Mouse (Mus musculus) midbrain, embryonic 13.5 days (tissue): ENCODE data around the gene Asnsd1. TPM values are rescaled to one million over a fixed set of nuclear protein-coding genes. Genes with fewer than 3 reads are reported as not detected.
A peak's percentile ranks its signal among the peaks of the same experiment; 100 is the strongest.

ENCODE experiments used
- ATAC-seq: fragments of 200-750 bp; cut with Nextera tagmentation; 2 replicates; pipeline ENCODE4 v1.8.0; 2017; ENCODE audit warnings: mild to moderate bottlenecking, moderate TSS enrichment, moderate library complexity
- H3K27ac ChIP-seq: fragments of 300-500 bp; sonication (generic); 2 replicates; pipeline ENCODE4 v1.5.1; 2015; ENCODE audit warnings: inconsistent platforms, mild to moderate bottlenecking, moderate library complexity
- H3K27me3 ChIP-seq: fragments of 300-500 bp; sonication (generic); 2 replicates; pipeline ENCODE4 v1.6.1; 2015; ENCODE audit warnings: mild to moderate bottlenecking, inconsistent platforms
- H3K36me3 ChIP-seq: fragments of 300-500 bp; sonication (generic); 2 replicates; pipeline ENCODE4 v1.6.1; 2015; ENCODE audit warnings: mild to moderate bottlenecking, inconsistent platforms
- H3K4me1 ChIP-seq: fragments of 300-500 bp; sonication (generic); replicated peaks from 2 replicates; pipeline ENCODE4 v1.6.1; 2015; ENCODE audit warnings: inconsistent platforms
- H3K4me2 ChIP-seq: fragments of 300-500 bp; sonication (generic); replicated peaks from 2 replicates; pipeline ENCODE4 v1.6.1; 2015; ENCODE audit warnings: moderate library complexity, mild to moderate bottlenecking, inconsistent platforms
- H3K4me3 ChIP-seq: fragments of 300-500 bp; sonication (generic); replicated peaks from 2 replicates; pipeline ENCODE4 v1.5.1; 2015; ENCODE audit warnings: mild to moderate bottlenecking, inconsistent platforms
- H3K9ac ChIP-seq: fragments of 300-500 bp; sonication (generic); replicated peaks from 2 replicates; pipeline ENCODE4 v1.6.1; 2015; ENCODE audit warnings: mild to moderate bottlenecking, inconsistent platforms
- H3K9me3 ChIP-seq: fragments of 300-500 bp; sonication (generic); 2 replicates; pipeline ENCODE4 v1.6.1; 2016; ENCODE audit warnings: mild to moderate bottlenecking, inconsistent platforms
- WGBS: fragments of 180-500 bp; shearing (Covaris S2); methylation state at CpG from one replicate; pipeline ENCODE4 v1.1.7; 2015; 5-methylcytosine and 5-hydroxymethylcytosine counted together
- polyA plus RNA-seq: library from polyadenylated mRNA; unstranded; fragments of >200 nt; fragmentation: Nextera tagmentation; extraction: Ambion mirVana; gene quantifications from 2 replicates; pipeline ENCODE4 v1.2.1, GENCODE M21; 2015

Asnsd1 gene
- polyA plus RNA-seq, 1 experiment from 2014 or later = 67.9 TPM

DNA sequence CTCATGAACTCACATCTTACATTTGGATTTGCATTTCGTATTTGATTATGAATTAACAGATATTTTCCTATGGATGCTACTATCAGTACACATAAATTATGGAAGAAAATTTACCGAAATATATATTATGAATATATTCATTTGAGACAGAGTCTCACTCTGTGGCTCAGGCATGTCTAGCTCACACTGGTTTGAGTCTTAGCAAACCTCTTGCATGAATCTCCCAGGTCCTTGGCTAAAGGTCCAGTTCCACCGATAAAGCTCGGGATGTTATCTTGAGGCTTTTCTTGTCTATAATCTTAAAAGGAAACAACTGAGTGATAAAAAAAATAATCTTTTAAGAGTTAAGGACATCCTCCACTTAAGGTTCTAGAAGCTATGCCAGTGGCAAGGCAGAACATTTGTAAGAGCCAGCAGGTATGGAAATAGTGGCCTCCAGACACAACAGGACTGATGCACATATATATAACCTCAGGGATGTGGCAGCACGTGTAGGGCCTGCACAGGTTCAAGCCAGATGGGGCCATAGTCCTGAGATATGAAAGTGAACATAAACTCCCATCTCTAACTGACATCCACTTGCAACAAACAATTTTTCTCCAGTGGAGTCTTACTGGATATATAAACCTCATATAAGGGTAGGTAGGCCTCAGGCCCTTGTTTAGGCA lies 27.6 kb downstream of the Asnsd1 start:
- Histone ChIP-seq H3K9me3 (no peaks in the 10 kb centered on the region), H3K27me3 (no peaks in the 10 kb centered on the region), H3K9ac (no peak overlapping the region), H3K27ac (no peak overlapping the region), H3K4me3 (no peak overlapping the region), H3K4me1 (no peaks in the 10 kb centered on the region), H3K36me3 (peaks cover 15% of the 10 kb centered on the region), H3K4me2 (no peak overlapping the region)
- ATAC-seq = no peak
- 97% methylated on average over 5 of the region's 5 CpGs for WGBS

DNA sequence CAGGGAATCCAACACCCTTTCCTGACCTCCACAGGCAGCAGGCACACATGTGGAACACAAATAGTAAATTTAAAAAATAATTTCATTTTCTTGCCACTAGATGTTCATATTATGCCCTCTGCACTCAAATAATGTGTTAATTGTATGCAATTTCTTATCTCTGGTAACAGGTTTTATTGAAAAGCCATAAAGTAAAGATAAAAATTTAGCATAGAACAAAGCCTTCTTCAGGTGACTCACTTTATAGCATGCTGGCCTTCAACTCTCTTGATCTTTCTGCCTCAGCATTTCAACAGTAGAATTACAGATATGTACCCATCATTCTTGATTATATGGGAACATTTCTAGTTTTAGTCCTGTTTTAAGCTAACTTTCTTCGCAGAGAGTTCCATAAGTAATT lies 28.3 kb downstream of the Asnsd1 start:
- peaks cover 16% of the 10 kb centered on the region for H3K36me3 ChIP-seq
- H3K27me3 ChIP-seq = no peaks in the 10 kb centered on the region
- H3K27ac ChIP-seq = no peak overlapping the region
- H3K9me3 ChIP-seq = no peaks in the 10 kb centered on the region
- H3K4me1 ChIP-seq = no peaks in the 10 kb centered on the region
- WGBS = 100% methylated on average over 1 of the region's 1 CpGs
- H3K4me3 ChIP-seq = no peak overlapping the region
- H3K4me2 ChIP-seq = no peak overlapping the region
- H3K9ac ChIP-seq = no peak overlapping the region
- ATAC-seq = no peak

DNA sequence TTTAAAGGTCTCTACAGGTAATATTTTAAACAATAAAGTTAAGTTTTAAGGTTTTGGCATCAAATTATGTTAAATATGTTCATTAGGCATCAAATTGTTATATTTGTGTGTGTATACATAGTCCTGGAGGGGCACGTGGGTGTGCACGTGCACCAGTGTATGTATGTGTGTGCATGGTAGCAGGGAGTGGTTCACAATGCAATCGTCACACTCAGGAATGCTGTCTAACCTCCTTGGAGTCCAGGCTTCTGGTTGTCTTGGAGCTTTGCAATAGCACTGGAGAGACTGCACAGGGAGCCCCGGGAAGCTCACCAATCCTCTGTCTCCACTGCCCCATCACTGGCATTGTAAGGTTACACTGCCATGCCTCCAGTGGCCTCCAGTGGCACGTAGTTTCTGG lies 29.3 kb downstream of the Asnsd1 start:
- no peak overlapping the region for H3K27ac ChIP-seq
- H3K4me1 ChIP-seq = no peaks in the 10 kb centered on the region
- peaks cover 20% of the 10 kb centered on the region for H3K36me3 ChIP-seq
- H3K4me3 ChIP-seq = no peak overlapping the region
- H3K9ac ChIP-seq = no peak overlapping the region
- 94% methylated on average over 5 of the region's 5 CpGs for WGBS
- no peak for ATAC-seq
- no peaks in the 10 kb centered on the region for H3K9me3 ChIP-seq
- no peaks in the 10 kb centered on the region for H3K27me3 ChIP-seq
- no peak overlapping the region for H3K4me2 ChIP-seq

DNA sequence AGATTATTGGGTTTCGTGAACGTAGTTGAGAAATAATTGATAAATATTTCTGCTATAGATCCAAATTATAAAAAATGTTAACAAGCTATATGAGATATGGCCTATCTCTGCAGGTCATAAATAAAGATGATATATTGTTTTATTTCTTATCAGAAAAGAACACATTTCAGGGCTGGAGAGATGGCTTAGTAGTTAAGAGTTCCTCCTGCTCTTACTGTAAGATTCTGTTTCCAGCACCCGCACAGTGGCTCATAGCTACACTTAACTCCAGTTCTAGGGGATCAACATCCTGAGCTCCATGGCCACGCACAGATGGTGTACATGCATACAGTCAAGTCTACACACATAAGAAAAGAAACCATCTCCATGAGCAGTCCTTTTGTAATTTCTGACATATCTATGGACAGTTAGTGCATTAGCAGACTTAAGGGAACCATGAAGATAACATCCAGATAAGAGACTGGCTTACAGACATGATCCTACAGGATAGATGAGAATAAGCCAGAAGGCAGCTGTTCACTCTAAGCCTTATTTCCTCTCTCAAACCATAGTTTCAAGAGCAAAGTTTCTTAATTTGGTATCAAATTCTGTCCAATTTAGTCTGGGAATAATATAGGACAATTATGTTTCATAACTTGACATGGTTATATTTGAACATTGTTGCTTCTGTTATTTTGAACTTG lies 30.7 kb downstream of the Asnsd1 start:
- Histone ChIP-seq H3K9ac (no peak overlapping the region), H3K9me3 (no peaks in the 10 kb centered on the region), H3K27ac (no peak overlapping the region), H3K4me3 (no peak overlapping the region), H3K27me3 (no peaks in the 10 kb centered on the region), H3K4me1 (no peaks in the 10 kb centered on the region), H3K4me2 (no peak overlapping the region), H3K36me3 (peaks cover 33% of the 10 kb centered on the region)
- ATAC-seq = no peak
- WGBS = 97% methylated on average over 4 of the region's 4 CpGs

DNA sequence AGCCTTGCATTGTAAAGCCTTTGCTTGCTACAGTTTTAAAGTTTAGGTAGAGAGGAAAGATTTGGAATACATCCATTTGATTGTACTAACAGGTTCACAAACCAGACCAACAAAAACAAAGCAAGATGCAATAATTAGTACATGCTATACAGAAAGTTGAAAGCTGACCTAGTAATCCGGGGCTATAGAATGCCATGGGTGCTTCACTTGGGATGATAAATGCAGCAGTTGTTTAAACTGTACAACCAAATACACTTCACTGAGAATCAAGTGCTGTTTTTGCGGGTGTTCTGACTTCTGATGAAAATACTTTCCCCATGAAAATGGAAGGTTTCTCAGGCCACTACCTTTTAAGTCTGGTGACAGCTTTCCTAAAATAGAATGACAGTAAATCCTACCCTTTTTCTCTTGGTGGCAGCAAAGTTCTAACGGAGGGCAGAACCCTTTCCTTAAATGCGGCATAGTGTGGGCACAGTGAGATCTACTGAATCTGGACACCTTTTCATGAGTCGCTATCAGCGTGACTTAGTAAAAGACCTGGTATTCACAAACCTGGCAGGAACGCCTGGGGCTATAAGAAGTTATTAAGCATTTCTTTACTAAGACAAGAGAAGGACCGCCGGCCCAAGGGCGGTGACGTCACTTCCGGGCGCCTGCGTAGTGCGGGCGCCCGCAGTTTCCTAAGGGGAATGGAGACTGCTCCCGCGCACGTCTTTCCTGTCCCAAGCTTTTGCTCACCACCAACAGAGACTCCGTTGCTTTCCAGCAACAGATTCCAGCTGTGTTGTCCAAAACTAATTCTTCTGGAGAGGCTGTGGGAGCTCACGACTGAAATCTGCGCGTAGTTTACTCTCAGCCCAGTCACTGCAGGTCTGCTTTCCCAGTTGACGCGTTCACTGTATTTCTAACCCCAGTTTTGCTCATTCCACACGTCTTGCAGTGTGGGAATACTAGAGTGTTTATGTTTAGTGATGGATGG lies 39.3 kb downstream of the Asnsd1 start, which contains the start of gene Osgepl1:
Gene Osgepl1, plus strand, starts transcription at position 636 of the 979 bp plus-strand sequence.
- peaks cover 31% of the 10 kb centered on the region for H3K36me3 ChIP-seq
- peaks cover 10% of the 10 kb centered on the region for H3K4me1 ChIP-seq
- H3K9ac ChIP-seq = peak within 1 kb of the TSS; percentile 81
- peak within 1 kb of the TSS; percentile 83 for H3K27ac ChIP-seq
- peak within 1 kb of the TSS; percentile 65 for H3K4me2 ChIP-seq
- peak within 1 kb of the TSS; percentile 71 for H3K4me3 ChIP-seq
- no peaks in the 10 kb centered on the region for H3K9me3 ChIP-seq
- 3% methylated on average over 27 of the region's 27 CpGs for WGBS
- peak; percentile 99 for ATAC-seq
- H3K27me3 ChIP-seq = no peaks in the 10 kb centered on the region

DNA sequence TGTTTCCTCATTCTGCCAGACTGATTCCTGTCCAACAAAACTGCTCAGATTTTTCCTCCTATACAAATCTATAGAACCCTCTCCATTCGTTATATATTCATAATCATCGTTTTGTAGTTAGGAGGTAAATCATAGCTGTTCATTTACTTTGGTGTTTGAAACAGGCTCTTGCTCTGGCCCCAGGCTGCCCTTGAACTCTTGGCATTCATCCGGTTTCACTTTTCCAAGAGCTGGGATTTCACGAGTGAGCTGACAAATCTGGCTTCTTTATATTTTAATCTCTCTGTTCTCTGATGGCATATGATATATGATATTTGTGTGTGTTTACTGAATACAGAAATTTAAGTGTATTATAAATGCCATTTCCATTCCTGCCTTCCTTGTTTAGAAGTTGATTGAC lies 52.0 kb downstream of the Asnsd1 start:
- no peaks in the 10 kb centered on the region for H3K27me3 ChIP-seq
- ATAC-seq = no peak
- WGBS = 93% methylated on average over 4 of the region's 4 CpGs
- H3K36me3 ChIP-seq = peaks cover 13% of the 10 kb centered on the region
- no peak overlapping the region for H3K9ac ChIP-seq
- no peak overlapping the region for H3K4me2 ChIP-seq
- H3K4me1 ChIP-seq = peaks cover 8% of the 10 kb centered on the region
- no peak overlapping the region for H3K4me3 ChIP-seq
- no peaks in the 10 kb centered on the region for H3K9me3 ChIP-seq
- no peak overlapping the region for H3K27ac ChIP-seq

DNA sequence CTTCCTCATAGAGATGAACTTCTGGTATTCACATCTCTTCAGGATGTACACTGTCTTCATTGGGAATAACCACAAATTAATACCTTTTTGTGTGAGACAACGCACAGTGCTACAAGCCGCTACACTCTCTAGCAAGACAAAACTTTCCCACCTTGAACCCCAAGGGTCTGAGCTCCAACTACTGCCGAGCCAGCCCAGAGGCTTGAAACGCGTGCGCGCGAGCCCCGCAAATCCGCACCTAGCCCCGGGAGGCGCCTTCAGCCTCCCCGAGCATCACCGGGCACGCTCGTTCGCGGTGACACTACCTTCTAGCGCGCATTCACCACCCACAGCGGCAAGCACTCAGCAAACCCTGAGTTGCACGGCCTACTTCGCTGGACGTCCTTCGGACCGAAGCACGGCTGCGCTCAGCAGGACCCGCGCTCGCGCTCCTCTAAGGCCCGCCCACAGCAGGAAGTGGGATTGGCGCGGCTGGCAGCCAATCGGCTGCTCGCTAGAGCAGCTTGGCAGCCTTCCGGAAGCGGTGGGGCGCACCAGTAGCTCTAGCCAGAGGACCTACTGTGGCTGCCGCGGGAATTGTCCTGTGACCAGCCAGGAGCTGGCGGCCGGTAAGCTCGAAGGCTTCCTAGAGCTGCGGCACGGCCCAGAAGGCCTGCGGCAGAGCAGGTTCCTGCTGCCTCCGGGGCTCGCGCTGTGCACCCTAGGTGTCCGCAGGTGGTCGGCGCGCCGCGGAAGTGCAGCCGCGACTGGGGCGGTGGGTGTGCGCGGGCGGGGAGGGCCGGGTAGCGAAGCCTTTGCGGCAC lies 55.8 kb downstream of the Asnsd1 start, which contains the start of the genes Pms1, Ormdl1 and Gm28778:
Gene Pms1, minus strand, starts transcription at position 438 of the 803 bp plus-strand sequence.
Gene Ormdl1, plus strand, starts transcription at position 515 of the 803 bp plus-strand sequence.
Gene Gm28778, plus strand, starts transcription at position 531 of the 803 bp plus-strand sequence.
- Histone ChIP-seq H3K27me3 (no peaks in the 10 kb centered on the region), H3K4me3 (peak within 1 kb of the TSS; percentile 86), H3K4me2 (peak within 1 kb of the TSS; percentile 53), H3K27ac (peak within 1 kb of the TSS; percentile 89), H3K9me3 (no peaks in the 10 kb centered on the region), H3K36me3 (peaks cover 9% of the 10 kb centered on the region; the same call in 1 of the 2 replicates), H3K9ac (peak within 1 kb of the TSS; percentile 80), H3K4me1 (peaks cover 8% of the 10 kb centered on the region)
- peak; percentile 100 for ATAC-seq
- WGBS = under 1% methylated on average over 65 of the region's 66 CpGs

Other genes with a start within 250 kb of the Asnsd1 start
- not detected in 2 replicates for gene 1700019A02Rik, start 165.1 kb downstream of the Asnsd1 start, polyA plus RNA-seq
- gene Pms1, start 55.7 kb downstream of the Asnsd1 start, polyA plus RNA-seq = 10.3 and 11.6 TPM in 2 replicates
- gene Ormdl1, start 55.7 kb downstream of the Asnsd1 start, polyA plus RNA-seq = 75.2 and 77.8 TPM in 2 replicates
- not detected in 2 replicates for gene Gm28778, start 55.6 kb downstream of the Asnsd1 start, polyA plus RNA-seq
- gene Osgepl1, start 39.1 kb downstream of the Asnsd1 start, polyA plus RNA-seq = 21.6 and 24.1 TPM in 2 replicates
- 5.8 and 13.3 TPM in 2 replicates for gene Asdurf, start 133 bp downstream of the Asnsd1 start, polyA plus RNA-seq
- gene Gm28551, start 85 bp downstream of the Asnsd1 start, polyA plus RNA-seq = 1.9 and 2.0 TPM in 2 replicates